Mouse (Mus musculus): ENCODE data around the gene Prpsap1.
"Not testable (repeated sequence)": the region's sequence is repeated elsewhere in the genome, so short reads cannot be mapped to it uniquely, and the experiment has no call there.

Gene Prpsap1

GRCm38 (mm10) chr11:116515330-116516020 lies 21.5 kb upstream of the Prpsap1 start:
- in situ Hi-C loops (cut with MboI, MseI) = no loop called here

- in situ Hi-C loops (cut with MboI, MseI) = no loop called here
Observed at GRCm38 (mm10) chr11:116513531-116514038, 19.6 kb upstream of the Prpsap1 start.

DNA sequence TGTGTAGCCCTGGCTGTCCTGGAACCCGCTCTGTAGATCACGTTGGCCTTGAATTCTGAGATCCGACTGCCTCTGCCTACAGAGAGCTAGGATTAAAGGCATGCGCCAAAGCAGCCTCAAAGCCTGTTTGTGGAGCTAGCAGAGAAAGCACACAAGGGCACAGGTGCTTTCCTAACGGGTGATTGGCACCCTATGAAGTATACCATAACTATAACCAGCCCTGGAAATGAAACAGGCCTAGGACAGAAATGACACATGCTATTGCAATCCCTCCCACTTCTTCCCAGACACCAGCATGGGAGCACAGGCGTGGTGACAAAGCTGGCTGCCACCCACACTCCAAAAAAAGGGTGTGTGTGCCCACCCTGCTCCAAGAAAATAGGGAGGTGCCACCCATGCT lies 19.0 kb upstream of the Prpsap1 start:
- in situ Hi-C loops (cut with MboI, MseI) = no loop called here

DNA sequence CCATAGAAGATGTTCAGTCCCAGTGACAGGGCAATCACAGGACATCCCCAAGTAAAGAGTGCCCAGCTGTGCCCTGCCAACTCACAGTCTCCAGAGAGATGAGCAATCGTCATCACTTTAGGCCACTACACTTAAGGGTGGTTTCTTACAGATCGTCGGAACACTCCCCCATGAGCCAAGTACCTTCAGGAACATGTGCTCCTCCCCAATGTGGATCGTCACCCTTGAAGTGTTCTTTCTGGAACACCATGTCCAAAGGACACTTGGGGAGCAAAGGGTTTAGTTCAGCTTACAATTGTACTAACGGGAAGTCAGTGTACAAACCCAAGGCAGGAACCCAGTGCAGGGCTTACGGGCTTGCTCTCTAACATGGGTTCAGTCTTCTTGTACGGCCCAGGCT lies 18.2 kb upstream of the Prpsap1 start:
- in situ Hi-C loops (cut with MboI, MseI) = no loop called here

DNA sequence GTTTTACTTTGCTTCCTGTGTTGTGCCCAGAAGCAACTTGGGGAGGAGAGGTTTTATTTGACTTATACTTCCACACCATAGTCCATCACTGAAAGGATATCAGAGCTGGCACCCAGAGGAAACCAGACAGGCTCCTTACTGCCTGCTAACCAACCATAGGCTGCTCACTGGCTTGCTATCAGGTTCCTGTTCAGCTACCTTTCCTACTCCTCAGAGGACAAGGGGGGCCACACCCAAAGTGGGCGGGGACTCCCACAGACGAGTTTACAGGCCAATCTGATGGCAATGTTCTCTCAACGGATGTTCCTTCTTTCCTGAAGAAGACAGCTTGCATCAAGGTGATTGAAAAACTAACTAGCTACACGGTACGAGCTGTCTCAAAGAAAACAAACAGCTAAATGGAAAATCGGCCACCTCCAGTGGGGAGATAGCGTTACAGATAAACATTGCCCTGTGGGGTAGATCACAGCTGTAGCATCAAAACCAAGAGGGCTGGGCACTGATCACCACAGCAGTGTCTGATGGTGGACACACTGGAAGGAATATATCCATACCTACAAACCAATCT lies 17.4 kb upstream of the Prpsap1 start:
- in situ Hi-C loops (cut with MboI, MseI) = no loop called here

DNA sequence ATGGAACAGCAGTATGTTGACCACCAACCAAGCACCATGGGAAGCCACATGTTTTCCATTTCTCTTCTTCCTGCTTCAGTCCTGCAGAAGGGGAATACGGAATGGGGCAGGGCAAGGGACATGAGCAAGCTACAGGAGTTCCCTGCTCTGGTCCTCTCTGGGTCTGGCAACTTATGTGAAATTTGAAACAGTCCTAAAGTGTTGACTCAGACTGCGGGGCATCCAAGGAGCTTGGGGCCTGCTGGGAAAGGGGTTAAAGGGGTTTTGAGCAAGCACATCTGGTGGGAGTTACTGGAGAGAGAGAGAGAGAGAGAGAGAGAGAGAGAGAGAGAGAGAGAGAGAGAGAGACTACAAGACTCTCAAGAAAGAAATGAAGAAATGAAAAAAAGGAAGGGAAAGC lies 14.7 kb upstream of the Prpsap1 start:
- in situ Hi-C loops (cut with MboI, MseI) = no loop called here

DNA sequence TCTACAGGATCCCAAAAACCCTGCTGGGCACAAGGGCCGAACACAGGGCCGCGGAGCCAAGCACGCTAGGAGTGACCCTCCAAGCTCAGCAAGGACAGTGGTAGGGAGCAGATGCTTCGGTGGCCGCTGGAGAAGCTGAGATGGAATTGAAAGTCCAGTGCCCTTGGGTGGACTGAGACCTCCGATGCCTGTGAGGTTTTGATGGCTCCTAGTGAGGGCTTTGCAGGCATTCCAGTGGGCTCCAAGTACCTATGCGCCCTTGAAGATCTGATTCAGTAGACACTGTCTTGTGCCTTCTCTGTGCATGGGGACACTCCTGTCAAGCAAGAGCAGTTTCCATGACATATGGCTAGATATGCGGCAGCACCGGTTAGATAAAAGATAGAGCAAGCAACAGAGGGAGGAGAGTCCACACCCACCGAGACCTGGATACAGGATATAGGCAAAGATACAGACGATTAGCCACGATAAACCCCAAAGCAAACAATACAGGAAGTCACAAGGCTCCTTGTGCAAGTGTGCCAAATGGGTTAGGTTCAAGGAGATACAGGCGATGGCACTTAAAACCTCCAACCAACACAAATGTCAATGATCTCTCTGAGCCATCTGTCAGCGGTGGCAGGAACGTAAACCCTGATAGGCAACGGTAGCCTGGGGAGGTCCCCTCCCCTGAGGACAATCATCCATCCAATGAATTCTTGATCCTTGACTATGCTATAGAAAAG lies 12.3 kb upstream of the Prpsap1 start:
- in situ Hi-C loops (cut with MboI, MseI) = no loop called here

DNA sequence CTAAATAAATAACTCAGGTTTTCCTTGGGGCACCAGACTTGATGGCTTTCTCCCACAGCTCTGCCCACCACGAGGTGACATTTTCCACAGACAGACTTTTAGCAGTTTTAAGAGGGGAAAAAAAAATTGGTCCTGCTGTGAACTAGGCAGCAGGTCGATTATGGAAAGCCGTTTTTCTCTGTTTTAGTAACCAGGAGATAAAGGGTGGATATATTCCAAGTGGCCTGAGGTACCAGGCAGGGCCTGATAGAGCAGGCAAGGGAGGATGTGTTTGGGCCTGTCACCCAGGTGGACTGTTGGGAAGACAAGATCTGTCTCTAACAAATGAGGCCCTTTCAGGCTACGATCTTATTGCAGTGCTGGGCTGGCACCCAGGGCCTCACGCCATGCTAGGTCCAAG lies 11.6 kb upstream of the Prpsap1 start:
- in situ Hi-C loops (cut with MboI, MseI) = no loop called here

DNA sequence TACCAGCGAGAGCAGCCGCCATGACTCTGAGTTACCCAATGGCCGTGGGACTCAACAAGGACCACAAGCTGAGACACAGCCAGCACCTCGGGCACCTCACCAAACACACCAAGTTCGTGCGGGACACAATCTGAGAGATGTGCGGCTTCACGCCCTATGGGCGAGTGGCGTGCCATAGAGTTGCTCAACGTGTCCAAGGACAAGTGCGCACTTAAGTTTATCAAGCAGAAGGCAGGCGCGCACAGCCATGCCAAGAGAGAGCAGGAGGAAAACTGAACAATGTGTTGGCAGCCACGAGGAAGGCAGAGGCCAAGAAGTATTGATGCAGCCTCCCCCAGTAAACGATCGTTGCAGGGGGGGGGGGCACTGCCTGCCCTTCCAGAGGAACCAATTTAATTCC lies 10.5 kb upstream of the Prpsap1 start:
- in situ Hi-C loops (cut with MboI, MseI) = no loop called here

GRCm38 (mm10) chr11:116501005-116501746 lies 7.2 kb upstream of the Prpsap1 start:
- in situ Hi-C loops (cut with MboI, MseI) = no loop called here

DNA sequence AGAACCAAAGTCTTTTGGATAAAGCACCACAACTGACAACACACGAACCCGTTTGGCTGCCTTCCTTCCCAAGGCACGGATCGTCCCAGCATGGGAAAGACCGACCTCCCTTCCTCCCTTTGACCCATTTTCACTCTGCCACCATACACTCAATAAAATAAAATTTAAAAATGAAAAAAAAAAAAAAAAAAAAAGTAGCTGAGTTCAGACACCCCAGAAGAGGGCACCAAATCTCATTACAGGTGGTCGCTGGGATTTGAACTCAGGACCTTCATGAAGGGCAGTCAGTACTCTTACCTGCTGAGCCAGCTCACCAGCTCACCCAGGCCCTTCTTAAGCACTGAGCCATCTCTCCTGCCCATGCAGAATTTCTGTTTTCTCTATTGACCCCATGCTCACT lies 5.0 kb upstream of the Prpsap1 start:
- in situ Hi-C loops (cut with MboI, MseI) = no loop called here

DNA sequence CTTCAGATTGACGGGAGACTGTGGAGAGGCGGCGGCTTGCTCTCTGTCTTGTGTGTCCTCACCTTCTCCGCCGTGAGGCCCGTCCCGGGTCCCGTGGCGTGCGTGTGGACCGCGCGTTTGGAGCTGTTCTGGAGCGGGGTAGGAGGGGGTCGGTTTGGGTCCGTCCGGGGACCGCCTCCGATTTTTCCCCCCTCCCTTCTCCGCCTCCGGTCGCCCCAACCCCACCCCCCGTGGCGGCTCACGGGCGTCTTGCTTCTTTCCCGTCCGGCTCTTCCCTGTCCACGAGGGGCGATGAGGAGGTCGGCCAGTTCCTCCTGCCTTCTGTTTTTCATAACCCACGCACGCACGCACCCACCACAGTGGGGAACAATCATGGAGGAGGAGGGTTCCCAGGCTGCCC lies 4.6 kb upstream of the Prpsap1 start:
- in situ Hi-C loops (cut with MboI, MseI) = no loop called here

DNA sequence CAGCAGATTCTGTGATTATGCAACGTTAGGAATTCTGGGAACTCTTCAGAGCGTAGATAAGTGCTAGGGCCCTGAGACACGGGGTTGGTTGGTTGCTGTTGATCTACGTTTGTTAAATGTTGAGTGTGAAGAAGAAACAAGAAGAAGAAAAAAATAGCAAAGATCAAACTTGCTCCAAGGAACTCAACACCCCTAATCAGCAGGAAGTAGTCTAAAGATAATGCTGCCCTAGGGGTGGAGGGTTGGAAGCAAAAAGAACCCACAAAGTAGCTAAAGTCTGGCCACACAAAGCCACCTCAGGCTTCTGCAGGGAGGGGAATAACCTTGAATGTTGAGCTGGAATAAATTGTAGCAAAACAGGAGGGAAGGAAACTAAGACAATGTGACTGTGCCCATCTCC lies 3.3 kb upstream of the Prpsap1 start:
- in situ Hi-C loops (cut with MboI, MseI) = no loop called here

GRCm38 (mm10) chr11:116494474-116495174 lies 622 bp upstream of the Prpsap1 start:
- in situ Hi-C loops (cut with MboI, MseI) = no loop called here

GRCm38 (mm10) chr11:116493191-116493590 lies 811 bp downstream of the Prpsap1 start:
- in situ Hi-C loops (cut with MboI, MseI) = no loop called here

- in situ Hi-C loops (cut with MboI, MseI) = not testable (repeated sequence)
Observed at GRCm38 (mm10) chr11:116492507-116492906, 1.5 kb downstream of the Prpsap1 start.

DNA sequence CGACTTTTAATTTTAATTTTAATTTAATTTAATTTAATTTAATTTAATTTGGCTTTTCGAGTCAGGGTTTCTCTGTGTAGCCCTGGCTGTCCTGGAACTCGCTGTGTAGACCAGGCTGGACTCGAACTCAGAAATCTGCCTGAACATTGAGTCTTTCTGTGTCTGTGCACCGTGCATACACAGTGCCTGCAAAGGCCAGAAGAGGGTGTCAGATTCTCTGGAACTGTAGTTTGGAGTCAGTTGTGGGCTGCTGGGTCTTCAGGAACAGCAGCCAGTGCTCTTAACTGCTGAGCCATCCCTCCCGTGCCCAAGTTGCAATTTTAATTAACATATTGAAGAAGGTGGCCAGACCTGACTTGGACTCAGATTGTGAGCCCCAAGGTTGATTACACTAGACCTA lies 2.7 kb downstream of the Prpsap1 start:
- in situ Hi-C loops (cut with MboI, MseI) = no loop called here

- in situ Hi-C loops (cut with MboI, MseI) = no loop called here
Observed at GRCm38 (mm10) chr11:116490232-116491107, 3.5 kb downstream of the Prpsap1 start.

DNA sequence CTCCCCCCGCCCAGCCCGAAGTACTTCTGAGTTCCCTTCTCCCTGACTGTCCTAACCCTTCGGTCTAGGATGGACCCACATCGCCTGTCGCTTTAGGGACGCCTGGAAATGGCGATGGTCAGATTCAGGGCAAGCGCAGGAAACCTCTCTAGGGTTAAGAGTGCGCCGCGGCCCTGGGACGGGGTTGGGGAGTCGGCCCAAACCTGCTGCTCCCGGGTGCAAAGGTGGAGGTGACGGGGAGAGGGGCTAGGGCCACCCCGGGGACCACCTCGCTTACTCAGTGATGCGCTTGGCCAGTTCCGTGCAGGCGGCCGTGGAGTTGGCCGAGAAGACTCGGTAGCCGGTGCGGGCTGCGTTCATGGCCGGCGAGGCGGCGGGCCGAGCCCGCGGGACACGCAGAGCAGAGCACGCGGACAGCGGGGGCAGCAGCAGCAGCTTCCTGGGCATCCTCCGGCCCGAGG lies 4.2 kb downstream of the Prpsap1 start:
- in situ Hi-C loops (cut with MboI, MseI) = no loop called here

GRCm38 (mm10) chr11:116488693-116489375 lies 5.2 kb downstream of the Prpsap1 start:
- in situ Hi-C loops (cut with MboI, MseI) = no loop called here
